Mouse (Mus musculus): ENCODE measurements around the gene Hephl1.
"Not testable (repeated sequence)": the region's sequence is repeated elsewhere in the genome, so short reads cannot be mapped to it uniquely, and the experiment has no call there.

The Hephl1 gene

GRCm38 (mm10) chr9:15112008-15112407 is at the start of gene Hephl1:
Gene Hephl1, minus strand, starts transcription at chr9:15112108.
- DNase-seq (ENCODE audit: low spot score), result no peak

- DNase-seq (ENCODE audit: low spot score), result no peak
Measured at GRCm38 (mm10) chr9:15149246-15149926, 37.5 kb upstream of the Hephl1 start.

- DNase-seq (ENCODE audit: low spot score), result no peak
Measured at GRCm38 (mm10) chr9:15140546-15140945, 28.6 kb upstream of the Hephl1 start.

GRCm38 (mm10) chr9:15125897-15126296 is 14.0 kb upstream of the Hephl1 start:
- no peak for DNase-seq (ENCODE audit: low spot score)

GRCm38 (mm10) chr9:15122431-15122830 is 10.5 kb upstream of the Hephl1 start:
- DNase-seq (ENCODE audit: low spot score), result no peak

- DNase-seq (ENCODE audit: low spot score), result no peak
Measured at GRCm38 (mm10) chr9:15120841-15121358, 9.0 kb upstream of the Hephl1 start.

- DNase-seq (ENCODE audit: low spot score), result no peak
Measured at GRCm38 (mm10) chr9:15120209-15120608, 8.3 kb upstream of the Hephl1 start.

- no peak for DNase-seq (ENCODE audit: low spot score)
Measured at GRCm38 (mm10) chr9:15119515-15119914, 7.6 kb upstream of the Hephl1 start.

- no peak for DNase-seq (ENCODE audit: low spot score)
Measured at GRCm38 (mm10) chr9:15116165-15116564, 4.3 kb upstream of the Hephl1 start.

- DNase-seq (ENCODE audit: low spot score), result no peak
Measured at GRCm38 (mm10) chr9:15114102-15114501, 2.2 kb upstream of the Hephl1 start.

- DNase-seq (ENCODE audit: low spot score), result no peak
Measured at GRCm38 (mm10) chr9:15108101-15108500, 3.8 kb downstream of the Hephl1 start.

- DNase-seq (ENCODE audit: low spot score), result no peak
Measured at GRCm38 (mm10) chr9:15105136-15105535, 6.8 kb downstream of the Hephl1 start.

- DNase-seq (ENCODE audit: low spot score), result no peak
Measured at GRCm38 (mm10) chr9:15103579-15104300, 8.2 kb downstream of the Hephl1 start.

- no peak for DNase-seq (ENCODE audit: low spot score)
Measured at GRCm38 (mm10) chr9:15101531-15102161, 10.3 kb downstream of the Hephl1 start.

GRCm38 (mm10) chr9:15098421-15098820 is 13.5 kb downstream of the Hephl1 start:
- DNase-seq (ENCODE audit: low spot score), result not testable (repeated sequence)

GRCm38 (mm10) chr9:15097172-15097571 is 14.7 kb downstream of the Hephl1 start:
- no peak for DNase-seq (ENCODE audit: low spot score)

GRCm38 (mm10) chr9:15096161-15096560 is 15.7 kb downstream of the Hephl1 start:
- no peak for DNase-seq (ENCODE audit: low spot score)

GRCm38 (mm10) chr9:15095206-15095605 is 16.7 kb downstream of the Hephl1 start:
- DNase-seq (ENCODE audit: low spot score), result no peak

- no peak for DNase-seq (ENCODE audit: low spot score)
Measured at GRCm38 (mm10) chr9:15068686-15069295, 43.1 kb downstream of the Hephl1 start.

GRCm38 (mm10) chr9:15067995-15068685 is 43.8 kb downstream of the Hephl1 start:
- DNase-seq (ENCODE audit: low spot score), result no peak

GRCm38 (mm10) chr9:15064176-15064575 is 47.7 kb downstream of the Hephl1 start:
- DNase-seq (ENCODE audit: low spot score), result no peak

- no peak for DNase-seq (ENCODE audit: low spot score)
Measured at GRCm38 (mm10) chr9:15060847-15061246, 51.1 kb downstream of the Hephl1 start.
